Mouse (Mus musculus) layer of hippocampus, adult 8-10 months (tissue): ENCODE measurements around the gene Slc35f1. TPM values are rescaled to one million over a fixed set of nuclear protein-coding genes. Genes with fewer than 3 reads are reported as not detected.

Source experiments
- DNase-seq, 2 experiments: peaks; one replicate each; pipeline ENCODE4 v3.0.0; 2022; ENCODE audit warnings: low spot score in 2 of 2
- total RNA-seq, 4 experiments: library from RNA; stranded (reverse); gene quantifications; 2 replicates each; pipeline ENCODE4 v1.2.4; 2022

Slc35f1 gene
- total RNA-seq, 4 experiments from 2014 or later, result 31.8 to 38.6 (median 35.0) TPM

GRCm38 (mm10) chr10:53096446-53096845 lies 406.1 kb downstream of the Slc35f1 start:
- no peak for DNase-seq

GRCm38 (mm10) chr10:53100881-53101280 lies 410.5 kb downstream of the Slc35f1 start:
- DNase-seq, result no peak

- DNase-seq, result no peak
Measured at GRCm38 (mm10) chr10:53101412-53101811, 411.1 kb downstream of the Slc35f1 start.

- DNase-seq, result no peak
Measured at GRCm38 (mm10) chr10:53102423-53102822, 412.1 kb downstream of the Slc35f1 start.

- DNase-seq, result peak; percentile 18 to 46
Measured at GRCm38 (mm10) chr10:53115028-53115427, 424.7 kb downstream of the Slc35f1 start.

- peak; percentile 20 to 50 for DNase-seq
Measured at GRCm38 (mm10) chr10:53115673-53116398, 425.5 kb downstream of the Slc35f1 start.

GRCm38 (mm10) chr10:53120608-53121007 lies 430.3 kb downstream of the Slc35f1 start:
- no peak for DNase-seq

- DNase-seq, result peak; percentile 26 to 31
Measured at GRCm38 (mm10) chr10:53124365-53124764, 434.0 kb downstream of the Slc35f1 start.

GRCm38 (mm10) chr10:53132707-53133106 lies 442.4 kb downstream of the Slc35f1 start:
- no peak for DNase-seq

GRCm38 (mm10) chr10:53150321-53150720 lies 460.0 kb downstream of the Slc35f1 start:
- DNase-seq, result no peak

- DNase-seq, result no peak
Measured at GRCm38 (mm10) chr10:53150916-53151315, 460.6 kb downstream of the Slc35f1 start.

GRCm38 (mm10) chr10:53156374-53156773 lies 466.0 kb downstream of the Slc35f1 start:
- no peak for DNase-seq

GRCm38 (mm10) chr10:53157740-53158139 lies 467.4 kb downstream of the Slc35f1 start:
- no peak for DNase-seq
